Mouse (Mus musculus) brain, adult 2 months (tissue): Measurements from ENCODE around the gene Pds5a.
"Not testable (repeated sequence)": the region's sequence is repeated elsewhere in the genome, so short reads cannot be mapped to it uniquely, and the experiment has no call there.

Source experiments
- DNase-seq: peaks from one replicate; pipeline ENCODE4 v3.0.0; 2011; ENCODE audit warnings: low read depth, low spot score

Pds5a gene

DNA sequence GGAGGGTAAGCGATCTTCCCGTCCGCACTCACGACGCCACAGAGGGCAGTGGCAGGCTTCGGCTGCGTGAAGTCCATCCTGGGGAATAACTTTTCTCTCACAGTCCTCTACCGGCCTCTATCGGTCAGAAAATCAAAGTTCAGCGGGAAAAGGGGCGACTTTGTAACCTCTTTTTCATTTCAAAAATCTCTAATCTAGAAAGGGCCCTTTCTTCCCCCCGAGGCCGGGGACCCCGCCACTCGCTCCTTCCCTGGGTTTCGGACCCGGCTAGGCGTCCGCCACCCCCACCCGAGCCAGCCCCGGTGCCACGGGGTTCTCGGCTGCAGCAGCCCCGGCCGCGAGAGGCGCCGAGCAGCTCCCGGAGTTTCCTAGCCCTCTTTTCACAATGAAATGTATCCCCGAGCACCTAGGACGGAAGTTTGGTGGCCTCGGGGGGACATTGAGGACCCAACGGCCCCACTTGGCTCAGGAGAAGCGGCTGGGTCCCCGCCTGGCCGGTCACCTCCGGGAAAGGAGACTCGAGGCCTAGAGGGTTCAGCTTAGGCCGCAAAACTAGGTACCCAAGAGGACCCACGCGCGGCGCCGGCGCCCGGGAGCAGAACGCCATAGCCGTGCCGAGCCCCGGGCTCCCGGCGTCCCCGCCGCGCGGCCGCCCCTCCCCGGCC lies 1.1 kb downstream of the Pds5a start:
- peak; percentile 89 for DNase-seq

GRCm38 (mm10) chr5:65694076-65694475 lies 4.0 kb downstream of the Pds5a start:
- DNase-seq, result not testable (repeated sequence)

GRCm38 (mm10) chr5:65693018-65693417 lies 5.1 kb downstream of the Pds5a start:
- no peak for DNase-seq

DNA sequence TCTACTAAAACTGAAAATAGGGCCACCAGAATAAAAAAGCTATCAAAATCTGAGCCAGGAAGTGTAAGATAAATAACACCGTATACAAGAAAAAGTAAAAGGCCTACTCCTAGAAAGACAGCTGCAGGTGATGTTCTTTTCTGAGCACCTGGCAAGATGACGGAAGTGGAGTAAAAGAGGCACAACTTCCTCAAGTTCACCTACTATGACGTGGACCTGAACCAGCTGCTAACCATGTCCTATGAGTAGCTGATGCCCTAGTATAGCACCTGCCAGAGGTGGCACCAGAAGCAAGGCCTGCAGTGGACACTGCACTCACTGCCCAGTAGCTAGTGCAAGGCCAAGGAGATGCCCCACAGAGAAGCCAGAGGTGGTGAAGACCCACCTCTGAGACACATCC lies 9.3 kb downstream of the Pds5a start:
- no peak for DNase-seq

GRCm38 (mm10) chr5:65686806-65687205 lies 11.3 kb downstream of the Pds5a start:
- no peak for DNase-seq

DNA sequence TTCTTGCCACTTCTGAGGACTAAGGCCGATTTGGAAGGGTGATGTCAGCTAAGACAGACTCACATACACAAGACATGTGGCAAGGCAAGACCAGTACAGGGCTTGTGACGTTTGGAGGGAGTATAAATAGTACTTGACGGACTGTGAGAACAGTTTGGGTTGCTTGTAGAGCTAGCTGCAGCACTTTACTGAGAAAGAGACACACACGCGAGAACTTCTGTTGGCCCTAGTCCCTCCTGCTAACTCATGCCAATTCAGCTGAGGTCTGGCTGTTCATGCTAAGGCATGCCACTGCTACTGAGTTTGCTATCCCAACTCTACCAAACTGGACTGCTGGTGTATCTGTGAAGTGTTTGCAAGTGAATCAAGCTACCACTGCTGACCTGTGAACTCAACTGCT lies 19.2 kb downstream of the Pds5a start:
- peak; percentile 52 for DNase-seq

GRCm38 (mm10) chr5:65672162-65672561 lies 25.9 kb downstream of the Pds5a start:
- no peak for DNase-seq

- peak; percentile 18 for DNase-seq
Measured at GRCm38 (mm10) chr5:65667644-65668043, 30.4 kb downstream of the Pds5a start.

DNA sequence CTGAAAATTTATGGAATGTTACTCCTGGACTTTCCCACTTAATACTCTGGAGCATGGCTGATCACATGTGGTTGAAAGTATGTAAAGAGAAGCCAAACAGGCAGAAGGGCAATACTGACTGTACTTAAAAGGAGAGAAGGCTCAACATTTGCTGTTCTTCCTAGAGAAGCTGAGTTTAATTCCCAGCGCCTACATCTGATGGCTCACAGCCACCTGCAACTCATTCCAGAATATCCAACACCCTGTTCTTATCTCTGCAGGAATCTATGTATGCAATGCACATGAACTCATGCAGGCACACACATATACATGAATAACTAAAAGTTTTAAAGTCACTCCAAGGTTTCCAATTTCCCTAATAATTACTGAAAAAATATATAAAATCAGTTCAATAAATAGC lies 32.7 kb downstream of the Pds5a start:
- peak; percentile 44 for DNase-seq

GRCm38 (mm10) chr5:65661958-65662357 lies 36.1 kb downstream of the Pds5a start:
- no peak for DNase-seq

DNA sequence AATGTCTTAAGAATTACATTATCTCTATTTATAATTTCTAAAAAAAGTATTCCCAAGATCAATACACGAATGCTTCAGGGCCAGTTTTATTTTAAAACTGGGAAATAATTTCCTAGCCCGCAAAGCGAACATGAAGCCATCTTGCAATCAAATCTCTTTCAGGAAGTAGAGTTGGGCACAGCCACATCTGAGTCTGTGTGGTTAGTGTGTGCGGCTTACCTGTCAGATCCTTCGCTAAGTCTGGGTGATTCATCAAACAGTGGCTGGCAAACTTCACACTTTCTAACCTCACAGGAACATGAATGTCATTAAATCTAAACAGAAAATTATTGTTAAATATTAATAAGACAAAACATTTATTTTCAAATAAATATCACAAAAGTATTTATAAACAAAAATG lies 44.3 kb downstream of the Pds5a start:
- no peak for DNase-seq

GRCm38 (mm10) chr5:65638896-65639295 lies 59.2 kb downstream of the Pds5a start:
- no peak for DNase-seq

DNA sequence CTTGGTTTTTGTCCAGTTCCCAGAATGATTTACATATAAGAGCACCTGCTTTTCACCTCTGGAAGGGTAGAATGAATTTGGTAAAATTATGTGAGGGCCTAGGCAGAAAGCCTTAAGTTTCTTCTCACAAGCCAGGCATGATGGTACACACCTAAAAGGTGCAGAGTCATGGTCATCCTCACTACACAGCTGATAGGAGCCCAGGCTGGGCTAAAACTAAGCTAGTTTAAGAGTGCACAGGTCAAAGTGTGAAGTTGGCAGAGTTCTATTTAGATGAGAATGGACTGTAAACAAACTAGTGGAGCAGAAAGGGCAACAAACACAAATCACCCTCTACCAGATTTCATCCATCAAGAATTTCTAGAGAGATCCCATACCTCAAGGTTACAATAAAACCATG lies 73.7 kb downstream of the Pds5a start:
- no peak for DNase-seq

GRCm38 (mm10) chr5:65613152-65613924 lies 84.7 kb downstream of the Pds5a start:
- DNase-seq, result no peak

DNA sequence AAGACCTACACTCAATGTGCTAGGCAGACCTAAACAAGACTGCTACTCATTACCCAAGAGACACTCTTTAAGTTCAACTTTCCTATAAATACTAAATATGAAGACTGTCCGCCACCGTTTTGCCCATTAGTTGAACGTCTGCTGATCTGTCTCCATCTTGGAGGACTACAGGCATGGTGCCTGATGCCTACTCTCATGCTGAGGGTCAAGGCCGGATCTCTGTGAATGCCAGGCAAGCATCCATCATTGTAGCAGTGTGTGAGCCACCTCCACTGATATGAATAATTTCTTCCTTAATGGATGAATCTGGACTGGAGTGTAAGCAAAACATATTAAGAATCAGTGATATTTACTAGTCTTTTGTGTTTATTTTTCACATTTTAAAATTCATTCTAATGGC lies 87.5 kb downstream of the Pds5a start:
- DNase-seq, result no peak

GRCm38 (mm10) chr5:65609769-65610168 lies 88.3 kb downstream of the Pds5a start:
- no peak for DNase-seq

GRCm38 (mm10) chr5:65606820-65607219 lies 91.3 kb downstream of the Pds5a start:
- DNase-seq, result no peak

DNA sequence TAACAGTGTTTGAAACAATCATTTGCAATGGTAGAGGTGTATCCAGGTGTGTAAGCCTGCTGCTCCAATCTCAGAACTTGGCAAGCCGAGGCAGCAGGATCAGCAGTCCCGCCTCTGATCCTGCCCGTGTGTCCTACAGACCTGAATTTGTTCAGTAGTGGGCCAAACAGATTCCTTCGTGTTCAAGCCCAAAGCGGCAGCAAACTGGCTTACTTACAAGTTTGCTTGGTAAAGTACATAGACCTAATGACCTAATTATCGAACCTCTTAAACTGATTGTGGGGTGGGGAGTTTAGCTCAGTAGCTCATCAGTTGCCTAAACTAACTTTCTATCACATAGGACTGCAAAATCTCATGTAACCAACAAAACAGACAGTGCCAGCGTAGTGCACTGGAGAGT lies 98.4 kb downstream of the Pds5a start:
- no peak for DNase-seq

DNA sequence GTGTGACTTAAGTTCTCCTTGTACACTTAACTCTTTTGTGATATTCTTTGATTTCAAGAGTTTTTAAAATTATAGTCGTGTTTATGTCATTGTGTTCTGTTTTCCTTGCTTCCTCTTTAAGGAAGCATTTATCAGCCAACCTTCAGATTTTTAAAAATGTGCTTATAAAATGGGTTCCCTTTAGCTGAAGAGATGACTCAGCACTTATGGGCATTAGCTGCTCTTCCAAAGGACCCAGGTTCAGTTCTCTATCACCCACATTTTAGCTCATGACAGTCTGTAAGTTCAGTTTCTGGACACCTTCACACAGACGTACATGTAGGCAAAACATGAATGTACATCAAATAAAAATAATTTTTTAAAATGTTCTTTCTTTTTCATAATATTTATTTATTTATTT lies 105.7 kb downstream of the Pds5a start:
- no peak for DNase-seq

- DNase-seq, result no peak
Measured at GRCm38 (mm10) chr5:65590199-65590598, 107.9 kb downstream of the Pds5a start.

DNA sequence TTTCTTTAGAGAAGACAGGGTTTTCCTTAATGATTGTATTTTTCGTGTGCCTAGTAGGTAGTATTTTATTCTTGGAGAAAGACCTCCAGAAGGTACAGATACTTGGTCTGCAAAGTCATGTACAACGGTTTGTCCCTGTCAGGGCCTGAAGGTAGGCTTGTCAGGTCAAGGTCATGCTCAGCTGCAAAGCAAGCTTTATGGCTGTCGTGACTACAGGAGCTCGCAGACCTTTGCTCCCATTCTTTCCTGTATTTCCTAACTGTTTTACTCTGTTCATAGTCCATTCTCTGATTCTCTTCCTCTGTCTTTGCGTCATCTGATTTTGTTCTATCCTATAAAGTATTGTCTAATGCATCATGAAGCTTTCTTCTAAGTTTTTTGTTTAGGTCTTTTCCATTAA lies 111.8 kb downstream of the Pds5a start:
- DNase-seq, result no peak

- DNase-seq, result peak; percentile 35
Measured at GRCm38 (mm10) chr5:65578545-65578944, 119.5 kb downstream of the Pds5a start.

DNA sequence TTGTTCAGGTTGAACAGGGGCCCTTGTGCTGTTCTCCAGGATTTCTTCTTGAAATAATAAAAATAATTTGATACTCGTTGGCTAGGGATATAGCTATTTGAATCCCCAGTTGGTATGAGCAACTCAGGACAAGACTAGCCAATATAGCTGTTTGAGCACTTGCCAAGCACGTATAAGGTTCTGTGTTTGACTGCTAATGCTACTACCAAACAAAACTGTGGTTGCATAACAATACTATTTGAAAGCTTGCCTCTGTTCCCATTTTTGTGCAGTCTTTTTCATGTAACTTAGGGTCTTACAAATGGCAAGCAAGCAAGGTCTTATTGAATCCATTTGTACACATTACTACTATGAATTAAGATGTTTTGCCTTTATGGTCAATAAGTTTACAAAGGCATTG lies 122.2 kb downstream of the Pds5a start:
- DNase-seq, result no peak
